Mouse (Mus musculus) heart, adult 2 months (tissue): ENCODE data around the gene Zswim1. TPM values are rescaled to one million over a fixed set of nuclear protein-coding genes. Genes with fewer than 3 reads are reported as not detected.

ENCODE experiments used
- DNase-seq, 2 experiments: peaks; one replicate each; pipeline ENCODE4 v3.0.0; 2021
- H3K27ac ChIP-seq: fragments of 200-600 bp; 2 replicates; pipeline ENCODE4 v1.8.1; 2022
- H3K27me3 ChIP-seq: fragments of 200-500 bp; 2 replicates; pipeline ENCODE4 v1.6.1; 2012; ENCODE audit warnings: mild to moderate bottlenecking, low read length, inconsistent platforms, mixed read lengths; ENCODE audit not compliant: control insufficient read depth, insufficient read depth
- H3K36me3 ChIP-seq: fragments of 200-500 bp; 2 replicates; pipeline ENCODE4 v1.6.1; 2012; ENCODE audit warnings: low read length, inconsistent platforms; ENCODE audit not compliant: control insufficient read depth, insufficient read depth
- H3K4me1 ChIP-seq: fragments of 200-500 bp; 2 replicates; pipeline ENCODE4 v1.6.1; 2011; ENCODE audit warnings: low read length; ENCODE audit not compliant: control insufficient read depth, insufficient read depth
- H3K4me3 ChIP-seq: fragments of 200-600 bp; 2 replicates; pipeline ENCODE4 v1.8.1; 2022
- H3K79me2 ChIP-seq: fragments of 200-500 bp; replicated peaks from 2 replicates; pipeline ENCODE4 v1.6.1; 2012; ENCODE audit warnings: mild to moderate bottlenecking, inconsistent platforms, low read length, moderate library complexity, mixed read lengths; ENCODE audit not compliant: control insufficient read depth, insufficient read depth
- H3K9ac ChIP-seq: fragments of 200-500 bp; 2 replicates; pipeline ENCODE4 v1.6.1; 2012; ENCODE audit warnings: low read depth, mild to moderate bottlenecking, control low read depth, inconsistent platforms, low read length, mixed read lengths
- CTCF ChIP-seq: fragments of 200-600 bp; IDR thresholded peaks from 2 replicates; pipeline ENCODE4 v1.8.1; 2022; ENCODE audit warnings: antibody characterized with exemption, mild to moderate bottlenecking, moderate library complexity
- EP300 ChIP-seq: fragments of 200-500 bp; IDR thresholded peaks from 2 replicates; pipeline ENCODE4 v1.6.1; 2011; ENCODE audit warnings: low read depth, low read length, control low read depth; ENCODE audit not compliant: insufficient read depth
- POLR2A ChIP-seq: fragments of 200-500 bp; IDR thresholded peaks from 2 replicates; pipeline ENCODE4 v1.6.1; 2011; ENCODE audit warnings: mild to moderate bottlenecking, low read depth, low read length, control low read depth; ENCODE audit not compliant: insufficient read depth
- WGBS: fragments of 180-500 bp; shearing (Covaris S2); methylation state at CpG from one replicate; pipeline ENCODE4 v1.1.7; 2018; 5-methylcytosine and 5-hydroxymethylcytosine counted together
- intact Hi-C: fragments of 180-260 bp; cut with DNase I; formaldehyde crosslinking; loops from one replicate; pipeline ENCODE4 v1.15.1; 2025
- polyA plus RNA-seq: library from polyadenylated mRNA; depleted of rRNA; stranded (reverse); fragments of >200 nt; gene quantifications from 2 replicates; pipeline ENCODE4 v1.2.3, GENCODE M21; 2012
- total RNA-seq, 2 experiments: library from RNA; stranded (reverse); gene quantifications; 2 replicates each; pipeline ENCODE4 v1.2.3; 2021

Gene Zswim1
- total and polyA plus RNA-seq, 3 experiments: 4.5 to 5.3 (median 5.1) TPM

DNA sequence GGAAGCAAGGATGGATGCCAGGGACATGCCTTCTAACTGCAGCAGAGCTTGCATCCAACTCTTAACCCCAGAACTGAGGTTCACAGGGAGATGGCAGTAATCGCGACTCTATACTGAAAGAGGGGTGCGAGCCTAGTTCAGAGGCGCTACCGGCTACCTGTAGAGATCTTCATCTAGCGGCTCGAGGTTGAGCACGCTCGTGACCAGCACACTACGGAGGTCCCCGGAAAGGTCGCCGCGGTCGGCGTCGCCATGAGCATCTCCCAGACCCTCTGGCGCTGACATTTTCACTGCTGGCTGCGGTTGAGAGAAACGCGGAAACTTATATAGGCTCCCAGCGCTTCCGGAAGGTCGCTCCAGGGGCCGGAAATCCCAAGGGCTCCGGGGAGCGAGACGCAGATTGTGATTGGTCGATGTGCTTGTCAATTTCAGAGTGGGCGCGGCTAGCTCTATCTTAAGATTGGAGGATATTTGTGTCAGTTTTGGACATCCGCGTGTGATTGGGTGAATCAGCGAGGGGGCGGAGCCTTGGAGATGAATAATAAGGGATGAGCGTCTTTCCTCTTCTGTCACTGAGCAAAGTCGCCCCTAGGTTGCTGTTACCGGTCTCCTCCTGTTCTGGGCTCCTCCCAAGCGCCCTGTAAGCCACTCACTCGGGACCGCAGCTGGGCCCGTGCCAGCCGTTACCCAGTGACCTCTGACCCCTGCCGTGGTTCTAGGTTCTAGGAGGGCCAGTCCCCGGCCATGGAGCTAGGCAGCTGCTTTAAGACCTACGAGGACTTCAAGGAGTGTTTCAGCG, 17.8 kb upstream of the Zswim1 start, which contains the start of the genes Acot8 and Zswim3:
Acot8 (minus strand) TSS at position 350 of the 799 bp plus-strand sequence.
Zswim3 (plus strand) TSS at position 566 of the 799 bp plus-strand sequence.
- TF ChIP-seq EP300 (0 out of 2 replicates have a peak, but pooled peaks have one; percentile 24), CTCF (no peak), POLR2A (peak; percentile 97)
- WGBS: under 1% methylated on average over 47 of the region's 47 CpGs
- H3K9ac ChIP-seq: peak within 1 kb of the TSS; percentile 80
- peak; percentile 98 for DNase-seq
- H3K27ac ChIP-seq: peak within 1 kb of the TSS; percentile 94
- peak within 1 kb of the TSS; percentile 66 for H3K4me3 ChIP-seq
- H3K4me1 ChIP-seq: peaks cover 3% of the 10 kb centered on the region
- intact Hi-C loops: loop anchor here (1.0 to 2.0 kb wide), 2 partner anchors 18 to 107 kb away; partner anchors contain the start of genes Zfp335 and Zswim1
- H3K36me3 ChIP-seq: no peaks in the 10 kb centered on the region
- peaks cover 1% of the 10 kb centered on the region; the same call in 1 of the 2 replicates for H3K79me2 ChIP-seq
- no peaks in the 10 kb centered on the region for H3K27me3 ChIP-seq

DNA sequence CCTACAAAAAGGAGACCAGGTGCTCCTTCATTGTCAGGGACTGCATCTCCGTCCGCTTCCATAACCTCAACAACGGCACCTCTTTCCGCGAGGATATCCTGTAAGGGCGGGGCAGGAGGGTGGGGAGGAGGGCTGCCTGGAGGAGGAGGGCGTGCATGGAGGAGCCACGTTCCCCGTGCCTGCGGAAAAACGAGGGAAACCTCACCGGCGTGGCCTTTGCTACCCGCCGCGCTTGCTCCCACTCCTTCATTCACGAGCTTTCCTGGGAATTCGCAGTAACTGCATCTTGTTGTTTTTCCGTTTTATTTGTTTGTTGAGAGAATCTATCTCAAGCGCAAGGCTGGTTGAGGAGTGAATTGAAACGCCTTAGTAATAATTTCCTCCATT, 17.2 kb upstream of the Zswim1 start:
- intact Hi-C loops: loop anchor here (2.0 kb wide), 1 partner anchor 17 kb away; the partner anchor contains the start of gene Zswim1
- Histone ChIP-seq H3K27me3 (no peaks in the 10 kb centered on the region), H3K36me3 (no peaks in the 10 kb centered on the region), H3K79me2 (peaks cover 1% of the 10 kb centered on the region; the same call in 1 of the 2 replicates), H3K27ac (peak overlapping the region; percentile 94), H3K4me1 (peaks cover 3% of the 10 kb centered on the region), H3K9ac (peak overlapping the region; percentile 68), H3K4me3 (peak overlapping the region; percentile 66)
- DNase-seq: no peak
- TF ChIP-seq EP300 (no peak), CTCF (no peak), POLR2A (no peak)
- 3% methylated on average over 21 of the region's 21 CpGs for WGBS

DNA sequence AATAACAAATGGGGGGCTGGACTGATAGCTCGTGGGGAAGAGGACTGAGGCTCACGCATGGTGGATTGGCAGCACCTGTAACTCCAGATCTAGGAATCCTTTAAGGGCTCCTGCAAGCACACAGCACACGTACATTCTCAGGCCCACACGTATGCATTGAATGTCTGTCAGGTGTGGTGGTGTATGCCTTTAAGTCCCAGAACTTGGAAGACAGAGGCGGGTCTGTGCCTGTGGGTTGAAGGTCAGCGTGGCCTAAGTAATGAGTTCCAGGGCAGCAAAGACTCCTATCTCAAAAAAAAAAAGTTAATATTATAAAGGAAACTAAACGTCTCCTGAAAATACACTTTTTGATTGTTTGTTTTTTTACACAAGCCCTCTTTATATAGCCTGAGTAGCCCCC, 15.9 kb upstream of the Zswim1 start:
- no peak overlapping the region for H3K27ac ChIP-seq
- 76% methylated on average over 7 of the region's 7 CpGs for WGBS

DNA sequence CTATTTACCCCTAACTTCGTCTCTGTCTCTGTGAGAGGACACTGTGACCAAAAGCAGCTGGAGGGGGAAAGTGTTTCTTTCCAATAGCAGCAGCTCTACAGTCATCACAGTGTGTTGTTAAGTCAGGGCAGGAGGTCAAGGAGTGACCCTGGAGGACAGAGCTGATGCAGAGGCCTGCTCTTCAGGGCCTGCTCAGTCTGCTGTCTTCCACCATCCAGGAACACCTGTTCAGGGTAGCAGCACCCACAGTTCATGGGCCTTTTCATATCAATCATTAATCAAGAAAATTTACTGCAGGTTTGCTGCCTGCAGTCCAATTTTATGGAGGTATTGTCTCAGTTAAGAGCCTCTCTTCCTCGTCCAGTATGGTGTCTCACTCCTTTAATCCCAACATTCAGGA, 8.9 kb upstream of the Zswim1 start:
- no peak overlapping the region for H3K27ac ChIP-seq
- H3K79me2 ChIP-seq: no peaks in the 10 kb centered on the region
- H3K27me3 ChIP-seq: no peaks in the 10 kb centered on the region
- DNase-seq: no peak
- intact Hi-C loops: no loop called here
- no peaks in the 10 kb centered on the region for H3K36me3 ChIP-seq
- WGBS: 67% methylated on average over 2 of the region's 2 CpGs
- no peak overlapping the region for H3K9ac ChIP-seq
- TF ChIP-seq EP300 (no peak), CTCF (no peak), POLR2A (no peak)
- no peaks in the 10 kb centered on the region for H3K4me1 ChIP-seq
- no peak overlapping the region for H3K4me3 ChIP-seq

More for the DNA sequence above, 15.9 kb upstream of the Zswim1 start:
- intact Hi-C loops: no loop called here
- no peak for DNase-seq
- no peak for TF ChIP-seq EP300
- H3K36me3 ChIP-seq: no peaks in the 10 kb centered on the region
- H3K27me3 ChIP-seq: no peaks in the 10 kb centered on the region
- H3K4me1 ChIP-seq: peaks cover 3% of the 10 kb centered on the region
- H3K9ac ChIP-seq: no peak overlapping the region
- H3K4me3 ChIP-seq: no peak overlapping the region
- H3K79me2 ChIP-seq: peaks cover 1% of the 10 kb centered on the region; the same call in 1 of the 2 replicates

DNA sequence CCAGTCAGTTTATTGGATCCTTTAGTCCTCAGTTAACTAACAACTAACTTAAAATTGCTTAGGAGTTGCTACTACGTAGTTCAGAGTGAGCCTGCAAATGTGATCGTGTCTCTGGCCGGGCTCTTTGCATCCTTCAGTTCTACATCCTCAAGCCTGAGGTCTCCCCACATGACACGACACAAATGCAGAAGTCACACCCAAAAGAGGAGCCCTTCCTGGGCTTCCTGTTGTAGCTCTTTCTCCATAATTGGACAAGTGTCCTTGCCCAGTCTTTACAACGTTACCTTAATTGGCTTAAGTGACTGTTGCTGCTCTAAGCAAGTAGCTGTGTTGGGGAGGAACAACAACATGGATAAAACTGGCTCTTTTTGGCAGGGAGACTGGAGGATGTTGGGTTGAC, 7.1 kb upstream of the Zswim1 start:
- H3K27me3 ChIP-seq: no peaks in the 10 kb centered on the region
- WGBS: 75% methylated on average over 5 of the region's 5 CpGs
- no peak overlapping the region for H3K9ac ChIP-seq
- intact Hi-C loops: no loop called here
- DNase-seq: no peak
- no peak overlapping the region for H3K4me3 ChIP-seq
- H3K79me2 ChIP-seq: no peaks in the 10 kb centered on the region
- no peaks in the 10 kb centered on the region for H3K4me1 ChIP-seq
- TF ChIP-seq POLR2A (no peak), CTCF (no peak), EP300 (no peak)
- no peaks in the 10 kb centered on the region for H3K36me3 ChIP-seq
- no peak overlapping the region for H3K27ac ChIP-seq

DNA sequence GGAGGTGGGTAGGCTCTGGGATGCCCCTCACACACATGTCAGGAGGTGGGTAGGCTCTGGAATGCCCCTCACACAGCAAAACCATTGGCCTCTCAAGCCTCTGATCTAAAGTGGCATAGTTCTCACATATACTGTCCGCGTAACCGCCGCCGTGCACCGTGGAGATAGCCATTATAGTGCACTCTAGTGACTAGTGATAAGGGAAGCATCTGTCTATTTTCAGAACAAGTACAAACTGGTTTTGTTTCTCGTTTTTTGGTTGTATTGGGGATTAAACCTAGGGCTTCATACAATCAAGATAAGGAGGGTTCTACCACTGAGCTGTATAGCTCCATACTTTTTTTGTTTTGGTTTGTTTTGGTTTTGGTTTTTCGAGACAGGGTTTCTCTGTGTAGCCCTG, 6.7 kb upstream of the Zswim1 start:
- 82% methylated on average over 8 of the region's 8 CpGs for WGBS
- H3K9ac ChIP-seq: no peak overlapping the region
- no peak overlapping the region for H3K27ac ChIP-seq
- H3K27me3 ChIP-seq: no peaks in the 10 kb centered on the region
- TF ChIP-seq EP300 (no peak), POLR2A (no peak), CTCF (no peak)
- H3K36me3 ChIP-seq: no peaks in the 10 kb centered on the region
- H3K4me3 ChIP-seq: no peak overlapping the region
- no peak for DNase-seq
- no peaks in the 10 kb centered on the region for H3K79me2 ChIP-seq
- intact Hi-C loops: no loop called here
- H3K4me1 ChIP-seq: no peaks in the 10 kb centered on the region
